Mouse (Mus musculus) embryonic fibroblast, embryonic 13.5 days (primary cell): Measurements from ENCODE around the gene Ugt1a8. TPM values are rescaled to one million over a fixed set of nuclear protein-coding genes. Genes with fewer than 3 reads are reported as not detected.
"Not testable (repeated sequence)": the region's sequence is repeated elsewhere in the genome, so short reads cannot be mapped to it uniquely, and the experiment has no call there.

Experiments
- H3K27ac ChIP-seq: 2 replicates; pipeline ENCODE4 v1.5.1; 2012; ENCODE audit warnings: low read length, control low read depth, inconsistent platforms; ENCODE audit not compliant: insufficient read depth
- H3K4me1 ChIP-seq: 2 replicates; pipeline ENCODE4 v1.6.1; 2011; ENCODE audit warnings: low read length; ENCODE audit not compliant: control insufficient read depth, insufficient read depth
- H3K4me3 ChIP-seq: 2 replicates; pipeline ENCODE4 v1.5.1; 2011; ENCODE audit warnings: mild to moderate bottlenecking, control low read depth, low read length; ENCODE audit not compliant: insufficient read depth
- CTCF ChIP-seq: IDR thresholded peaks from 2 replicates; pipeline ENCODE4 v1.5.1; 2011; ENCODE audit warnings: mild to moderate bottlenecking, control low read depth, low read length, moderate library complexity, borderline replicate concordance; ENCODE audit not compliant: insufficient read depth
- POLR2A ChIP-seq: IDR thresholded peaks from 2 replicates; pipeline ENCODE4 v1.6.1; 2011; ENCODE audit warnings: low read depth, mild to moderate bottlenecking, control low read depth, low read length, moderate library complexity
- polyA plus RNA-seq: library from polyadenylated mRNA; stranded (reverse); fragments of >200 nt; gene quantifications from 2 replicates; pipeline ENCODE4 v1.2.4, GENCODE M21; 2011; ENCODE audit warnings: low read depth; ENCODE audit not compliant: missing spikeins, insufficient read length

Ugt1a8 gene
- polyA plus RNA-seq, 1 experiment = not detected

DNA sequence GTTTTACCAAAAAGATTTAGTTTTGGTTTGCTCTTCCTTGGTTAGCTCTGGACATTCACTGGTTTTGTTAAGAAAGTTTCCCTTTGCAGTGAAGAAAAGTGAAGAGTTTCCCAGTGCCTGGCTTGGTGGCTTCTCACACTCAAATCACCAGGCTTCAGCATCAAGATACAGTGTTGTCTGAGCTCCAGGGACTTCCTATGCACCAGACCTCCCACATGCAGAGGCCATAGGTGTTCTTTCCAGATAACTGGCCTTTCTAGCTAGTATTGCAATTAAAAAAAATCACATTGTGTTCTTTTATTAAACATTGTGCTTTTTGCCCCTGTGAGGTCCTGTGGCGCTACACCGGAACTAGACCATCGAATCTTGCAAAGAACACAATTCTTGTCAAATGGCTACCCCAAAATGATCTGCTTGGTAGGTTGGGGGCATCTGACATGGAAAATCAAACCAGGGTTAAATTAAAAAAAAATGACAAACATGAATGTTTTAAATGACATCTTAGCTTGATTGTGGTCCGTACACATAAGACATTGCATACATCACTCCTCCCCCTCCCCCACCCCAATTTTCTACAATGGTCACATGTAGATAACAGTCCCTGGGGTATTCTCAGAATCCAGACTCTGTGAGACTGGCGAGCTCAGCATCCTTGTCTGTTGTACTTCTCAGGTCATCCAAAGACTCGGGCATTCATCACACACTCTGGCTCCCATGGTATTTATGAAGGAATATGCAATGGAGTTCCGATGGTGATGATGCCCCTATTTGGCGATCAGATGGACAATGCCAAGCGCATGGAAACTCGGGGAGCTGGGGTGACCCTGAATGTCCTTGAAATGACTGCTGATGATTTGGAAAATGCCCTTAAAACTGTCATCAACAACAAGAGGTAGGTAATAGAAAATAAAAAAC lies 128.1 kb downstream of the Ugt1a8 start:
- no peaks in the 10 kb centered on the region for H3K4me1 ChIP-seq
- TF ChIP-seq CTCF (no peak), POLR2A (no peak)
- H3K4me3 ChIP-seq = no peak overlapping the region

DNA sequence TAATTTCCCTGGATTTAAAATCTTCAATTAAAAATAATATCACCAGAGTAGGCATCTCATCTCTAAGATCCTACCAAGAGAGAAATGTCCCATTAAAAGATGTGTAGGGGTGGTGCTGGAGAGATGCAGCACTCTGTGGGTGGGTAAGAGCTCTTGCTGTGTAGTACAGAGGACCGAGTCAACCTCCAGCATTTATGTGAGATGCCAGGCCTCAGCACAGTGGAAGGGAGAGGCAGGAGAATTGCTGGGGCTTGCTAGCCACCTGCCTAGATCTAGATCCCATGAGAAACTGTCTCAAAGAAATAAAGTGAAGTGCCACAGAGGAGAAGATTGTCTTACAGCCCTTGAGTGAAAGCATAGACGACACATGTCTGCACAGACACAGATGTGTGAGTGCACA lies 128.9 kb downstream of the Ugt1a8 start:
- Histone ChIP-seq H3K27ac (no peak overlapping the region), H3K4me1 (no peaks in the 10 kb centered on the region), H3K4me3 (no peak overlapping the region)
- no peak for TF ChIP-seq CTCF
- no peak for TF ChIP-seq POLR2A

More for the DNA sequence above, 128.1 kb downstream of the Ugt1a8 start:
- H3K27ac ChIP-seq = no peak overlapping the region

DNA sequence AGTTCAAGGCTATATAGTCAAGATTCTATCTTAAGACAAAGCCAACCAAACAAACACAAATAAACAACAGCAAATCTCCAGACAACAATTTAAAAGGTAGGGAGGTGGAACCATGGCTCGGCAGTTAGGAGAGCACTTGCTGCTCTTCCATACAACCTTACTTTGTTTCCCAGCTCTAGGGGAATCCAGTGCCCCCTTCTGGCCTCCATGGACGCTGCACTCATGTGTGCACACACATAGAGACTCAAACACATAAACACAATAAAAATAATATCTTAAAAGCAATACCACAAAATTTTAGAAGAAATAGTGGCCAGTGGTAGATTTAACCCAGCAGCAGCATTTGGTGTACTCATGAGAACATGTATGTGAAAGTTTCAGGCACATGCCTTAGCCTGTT lies 129.5 kb downstream of the Ugt1a8 start:
- no peaks in the 10 kb centered on the region for H3K4me1 ChIP-seq
- no peak for TF ChIP-seq CTCF
- no peak for TF ChIP-seq POLR2A
- no peak overlapping the region for H3K4me3 ChIP-seq
- no peak overlapping the region for H3K27ac ChIP-seq

DNA sequence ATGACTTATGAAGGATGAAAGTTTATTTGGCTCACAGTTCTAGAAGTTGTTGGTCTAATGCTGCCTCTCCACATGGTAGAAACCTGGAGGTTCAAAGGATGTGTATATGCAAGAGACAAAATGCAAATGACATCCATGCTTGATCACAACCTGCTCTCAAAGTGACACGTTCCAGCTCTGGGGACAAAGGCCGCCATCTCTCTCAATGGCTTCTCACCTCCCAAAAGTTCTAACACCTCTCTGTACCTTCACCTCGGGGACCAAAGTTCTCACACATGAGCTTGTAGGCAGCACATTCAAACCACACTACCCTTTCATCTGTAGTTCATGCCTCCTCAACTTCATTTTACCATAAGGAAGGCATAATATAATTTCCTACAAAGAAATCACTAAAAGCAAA lies 130.0 kb downstream of the Ugt1a8 start:
- Histone ChIP-seq H3K4me1 (no peaks in the 10 kb centered on the region), H3K4me3 (no peak overlapping the region), H3K27ac (no peak overlapping the region)
- TF ChIP-seq CTCF (no peak), POLR2A (no peak)

DNA sequence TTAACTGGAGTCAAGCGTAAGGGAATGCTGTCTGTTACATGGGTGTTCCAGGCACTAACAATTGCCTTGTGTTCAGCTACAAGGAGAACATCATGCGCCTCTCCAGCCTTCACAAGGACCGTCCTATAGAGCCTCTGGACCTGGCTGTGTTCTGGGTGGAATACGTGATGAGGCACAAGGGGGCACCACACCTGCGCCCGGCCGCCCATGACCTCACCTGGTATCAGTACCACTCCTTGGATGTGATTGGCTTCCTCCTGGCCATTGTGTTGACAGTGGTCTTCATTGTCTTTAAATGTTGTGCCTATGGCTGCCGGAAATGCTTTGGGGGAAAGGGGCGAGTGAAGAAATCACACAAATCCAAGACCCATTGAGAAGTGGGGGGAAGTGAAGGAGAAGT lies 130.4 kb downstream of the Ugt1a8 start:
- no peak overlapping the region for H3K27ac ChIP-seq

DNA sequence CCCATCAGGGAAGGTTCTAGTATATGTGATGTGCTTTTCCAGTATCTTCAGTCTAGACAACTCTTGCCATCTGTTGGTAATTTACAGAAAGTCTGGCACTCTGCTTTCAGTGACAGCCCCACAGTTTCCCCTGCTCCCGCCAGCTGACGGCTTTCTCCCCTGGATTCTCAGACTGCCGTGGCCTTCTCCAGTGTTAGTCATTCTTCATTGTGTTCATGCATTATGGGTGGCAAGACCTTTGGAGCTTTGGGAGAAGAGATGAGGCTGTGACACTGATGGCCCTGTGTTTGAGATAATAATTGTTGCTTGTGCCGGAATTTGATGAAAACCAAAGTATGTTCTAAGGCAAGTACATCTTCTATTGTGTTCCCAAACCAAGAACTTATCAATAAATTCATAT lies 131.0 kb downstream of the Ugt1a8 start:
- Histone ChIP-seq H3K4me1 (no peaks in the 10 kb centered on the region), H3K27ac (no peak overlapping the region), H3K4me3 (no peak overlapping the region)
- no peak for TF ChIP-seq POLR2A
- no peak for TF ChIP-seq CTCF

More for the DNA sequence above, 130.4 kb downstream of the Ugt1a8 start:
- TF ChIP-seq CTCF (no peak), POLR2A (no peak)
- Histone ChIP-seq H3K4me3 (no peak overlapping the region), H3K4me1 (no peaks in the 10 kb centered on the region)

DNA sequence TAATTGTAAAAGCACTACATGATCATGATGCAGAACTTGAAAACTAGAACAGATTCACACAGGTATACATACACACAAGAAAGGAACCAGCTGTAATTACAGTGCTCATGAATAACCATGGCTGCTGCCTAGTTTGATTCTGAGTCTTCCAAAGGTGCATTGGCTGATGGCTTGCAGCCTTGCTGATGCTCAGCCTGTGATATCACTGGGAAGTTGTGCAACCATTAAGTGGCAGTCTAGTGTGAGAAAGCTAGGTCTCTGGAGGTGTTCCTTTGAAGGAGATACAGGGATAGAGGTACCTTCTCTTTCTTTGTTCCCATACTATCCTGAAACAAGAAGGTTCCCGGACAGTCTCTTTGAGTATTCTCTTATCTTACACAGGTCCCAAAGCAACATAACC lies 131.4 kb downstream of the Ugt1a8 start:
- Histone ChIP-seq H3K4me1 (no peaks in the 10 kb centered on the region), H3K27ac (no peak overlapping the region), H3K4me3 (no peak overlapping the region)
- TF ChIP-seq POLR2A (no peak), CTCF (no peak)

DNA sequence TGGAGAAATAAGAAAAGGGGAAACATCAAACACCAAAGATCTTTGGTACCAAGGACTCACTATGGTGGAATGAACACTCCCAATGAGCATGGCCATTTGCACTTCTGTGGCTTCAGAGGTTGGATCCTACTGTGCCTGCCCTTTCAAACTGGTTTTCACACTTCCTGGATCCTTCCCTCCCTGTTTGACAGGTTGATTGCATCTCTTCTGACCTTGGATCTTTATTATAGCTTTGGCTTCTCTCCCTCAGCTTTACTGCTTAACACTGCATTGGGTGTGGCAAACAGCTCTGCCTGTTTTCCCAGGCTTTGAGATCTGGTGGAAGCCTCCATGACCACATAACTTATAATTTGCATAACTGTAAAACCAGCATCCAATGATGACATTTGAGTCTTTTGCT lies 132.7 kb downstream of the Ugt1a8 start:
- TF ChIP-seq POLR2A = no peak
- TF ChIP-seq CTCF = no peak
- no peaks in the 10 kb centered on the region for H3K4me1 ChIP-seq
- H3K4me3 ChIP-seq = no peak overlapping the region
- no peak overlapping the region for H3K27ac ChIP-seq

DNA sequence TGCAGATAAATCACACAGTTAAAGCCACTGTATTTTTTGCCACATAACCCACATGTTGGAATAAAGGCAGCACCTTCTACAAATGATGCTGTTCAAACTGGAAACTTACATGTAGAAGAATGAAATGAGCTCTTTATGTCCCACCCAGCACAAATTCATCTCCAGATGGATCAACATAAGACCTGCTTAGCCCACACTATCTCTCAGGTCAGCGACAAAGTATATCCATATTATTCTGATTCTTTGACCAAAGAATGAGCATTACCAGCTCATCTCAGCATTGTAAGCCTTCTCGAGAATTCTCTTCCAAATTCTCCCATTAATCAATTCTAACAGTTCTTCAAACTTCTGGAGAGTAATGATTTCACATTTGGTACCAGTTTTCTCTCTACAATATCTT lies 134.6 kb downstream of the Ugt1a8 start:
- no peak overlapping the region for H3K27ac ChIP-seq
- no peaks in the 10 kb centered on the region for H3K4me1 ChIP-seq
- TF ChIP-seq POLR2A = no peak
- TF ChIP-seq CTCF = no peak
- H3K4me3 ChIP-seq = no peak overlapping the region

DNA sequence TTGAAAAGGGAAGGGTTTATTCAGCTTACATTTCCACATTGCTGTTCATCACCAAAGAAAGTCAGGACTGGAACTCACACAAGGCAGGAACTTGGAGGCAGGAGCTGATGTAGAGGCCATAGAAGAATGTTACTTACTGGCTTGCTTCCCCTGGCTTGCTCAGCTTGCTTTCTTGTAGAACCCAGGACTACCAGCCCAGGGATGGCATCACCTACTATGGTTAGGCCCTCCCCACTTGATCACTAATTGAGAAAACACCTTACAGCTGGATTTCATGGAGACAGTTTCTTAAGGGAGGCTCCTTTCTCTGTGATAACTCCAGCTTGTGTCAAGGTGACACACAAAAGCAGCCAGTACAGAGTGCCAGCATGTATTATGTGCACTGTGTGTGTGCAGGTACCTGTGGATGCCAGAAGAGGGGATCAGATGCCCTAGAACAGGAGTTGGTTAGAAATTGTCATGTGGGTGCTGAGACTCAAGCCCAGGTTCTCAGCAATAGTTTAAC lies 135.4 kb downstream of the Ugt1a8 start:
- not testable (repeated sequence) for H3K27ac ChIP-seq, H3K4me3 ChIP-seq, H3K4me1 ChIP-seq
